Mouse (Mus musculus) WW6 (cell line): ENCODE measurements at regions not wholly inside any gene's neighbourhood (a gene's known extent, or its start where the extent isn't known, plus 50 kb on each side); places are given as distances from the start of the nearest gene placed in this dataset.

Source experiments
- DNase-seq: peaks from one replicate; pipeline ENCODE4 v3.0.0-alpha.2; 2013; ENCODE audit warnings: low read depth, low spot score

DNA sequence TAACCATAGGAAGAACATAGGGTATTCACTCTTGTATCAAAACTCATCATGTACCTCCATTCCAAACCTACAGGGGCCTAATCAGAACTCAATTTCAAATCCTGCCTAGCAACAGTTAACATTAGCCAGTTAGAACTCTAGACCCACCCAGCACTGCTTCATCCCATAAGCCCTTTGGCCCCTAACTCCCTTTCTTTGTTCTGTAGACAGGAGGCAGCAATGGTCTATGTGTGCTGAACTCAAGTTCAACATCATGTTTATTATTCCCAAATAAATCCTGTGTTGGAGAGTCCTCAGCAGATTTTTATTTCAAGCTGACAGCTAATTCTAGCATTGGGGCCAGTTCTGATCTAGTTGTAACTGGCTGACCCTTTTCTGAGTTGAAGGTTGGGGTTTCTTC lies 112.2 kb downstream of the Ipo8 start:
- no peak for DNase-seq

DNA sequence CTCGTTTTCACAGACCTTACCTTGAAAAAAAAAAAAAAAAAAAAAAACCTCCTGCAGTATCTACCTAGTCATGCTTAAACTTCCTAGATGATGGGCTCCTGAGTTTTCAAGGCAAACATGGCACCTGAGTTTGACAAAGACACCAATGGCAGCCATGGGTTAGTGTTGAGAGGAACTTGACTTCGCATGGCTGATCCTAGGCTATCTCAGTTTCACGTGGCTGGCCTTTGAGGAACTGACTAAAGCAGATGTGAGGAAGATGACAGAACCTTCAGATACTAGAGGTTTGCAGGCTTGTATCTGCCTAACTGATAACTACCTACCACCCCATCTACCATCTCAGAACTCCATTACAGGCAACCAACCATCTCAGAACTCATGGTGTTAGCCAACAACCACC lies 120.9 kb downstream of the Ipo8 start:
- DNase-seq: no peak

DNA sequence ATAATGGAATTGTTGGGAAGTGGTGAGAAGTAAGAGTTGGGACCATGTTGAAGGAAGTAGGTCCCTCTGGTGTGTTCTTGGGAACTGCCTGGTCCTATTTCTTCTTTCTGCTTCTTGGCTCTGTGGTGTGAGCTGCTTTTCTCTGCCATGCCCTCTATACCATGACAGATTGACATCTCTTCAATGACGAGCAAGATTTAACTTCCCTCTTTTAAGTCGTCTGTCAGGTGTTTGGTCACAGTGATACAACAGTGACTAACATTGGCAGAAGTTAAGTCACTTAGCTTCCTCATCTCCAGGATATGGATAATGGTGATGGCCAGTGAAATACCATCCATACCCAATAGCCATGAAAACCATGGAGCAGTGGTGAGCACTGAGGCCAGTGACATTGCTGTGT lies 122.9 kb downstream of the Ipo8 start:
- DNase-seq: no peak

DNA sequence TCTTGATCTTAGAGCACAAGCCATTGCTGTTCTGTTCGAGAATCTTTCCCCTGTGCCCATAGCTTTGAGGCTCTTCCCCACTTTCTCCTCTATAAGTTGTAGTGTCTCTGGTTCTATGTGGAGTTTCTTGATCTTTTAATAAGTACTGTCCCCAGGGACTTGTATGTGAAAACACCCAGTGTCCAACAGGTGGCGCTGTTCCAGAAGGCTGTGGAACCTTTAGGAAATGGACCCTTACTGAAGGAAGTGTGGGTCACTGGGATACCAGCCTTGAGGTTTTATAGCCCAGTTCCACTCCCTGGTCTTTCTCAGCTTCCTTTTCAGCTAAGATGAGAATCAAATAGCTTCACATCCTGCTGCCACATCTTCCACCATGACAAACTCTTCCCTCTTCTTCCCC lies 125.6 kb downstream of the Ipo8 start:
- peak; percentile 40 for DNase-seq

DNA sequence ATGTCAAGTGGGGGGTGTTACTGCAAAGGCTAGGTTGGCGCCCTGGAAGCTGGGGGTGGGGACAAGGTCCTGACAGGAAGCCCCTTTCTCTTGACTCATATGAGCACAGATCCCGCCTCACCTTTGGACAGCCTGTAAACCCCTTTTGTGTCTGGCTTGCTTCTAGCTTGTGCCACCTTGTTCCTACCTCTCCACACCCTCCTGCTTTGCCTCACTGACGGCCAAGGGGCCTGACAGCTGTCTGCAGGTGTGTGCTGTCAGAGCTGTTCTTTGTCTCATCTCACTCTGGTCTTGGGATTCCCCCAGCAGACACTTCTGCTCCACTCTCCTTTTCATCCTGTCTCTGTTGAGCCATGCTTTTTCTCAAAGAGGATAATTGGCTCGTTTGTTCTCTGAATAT lies 137.9 kb downstream of the Ipo8 start:
- DNase-seq: no peak

DNA sequence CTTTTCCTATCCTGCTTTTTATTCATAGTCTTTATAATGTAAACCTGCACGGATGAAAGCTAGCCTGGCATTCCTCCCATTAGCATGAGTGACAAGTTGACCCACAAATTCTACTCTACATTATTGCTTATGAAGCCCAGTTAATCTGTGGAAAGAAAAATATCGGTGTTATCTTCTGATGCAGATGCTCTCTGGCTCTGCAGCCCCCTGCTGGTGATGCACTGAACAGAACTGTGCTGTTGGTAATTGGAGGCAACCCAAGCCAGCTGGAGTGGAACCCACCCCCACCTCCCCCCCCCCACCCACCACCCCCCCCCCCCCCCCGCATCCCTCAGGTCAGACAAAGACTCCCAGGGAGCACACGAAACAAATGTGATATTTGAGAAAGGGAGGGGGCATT lies 143.5 kb downstream of the Ipo8 start:
- no peak for DNase-seq

DNA sequence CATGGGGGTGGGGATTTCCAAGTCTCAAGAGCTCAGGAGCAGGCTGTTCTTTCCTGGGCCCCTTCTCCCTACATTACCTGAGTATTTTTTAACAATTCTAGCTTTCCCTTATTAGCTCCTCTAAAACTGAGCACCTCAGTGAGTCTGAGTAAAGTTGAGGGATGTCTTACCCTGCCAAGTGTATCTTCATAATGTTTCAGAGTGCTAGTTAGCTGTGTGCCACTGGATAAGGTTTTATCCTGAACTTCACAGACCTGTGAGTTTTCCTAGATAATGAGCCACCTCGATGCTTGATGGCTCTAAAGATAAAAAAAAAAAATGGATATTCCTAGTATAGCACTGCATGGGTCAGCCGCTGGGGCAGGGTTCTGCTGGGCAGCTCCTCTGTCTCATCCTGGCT lies 171.1 kb downstream of the Ipo8 start:
- no peak for DNase-seq

DNA sequence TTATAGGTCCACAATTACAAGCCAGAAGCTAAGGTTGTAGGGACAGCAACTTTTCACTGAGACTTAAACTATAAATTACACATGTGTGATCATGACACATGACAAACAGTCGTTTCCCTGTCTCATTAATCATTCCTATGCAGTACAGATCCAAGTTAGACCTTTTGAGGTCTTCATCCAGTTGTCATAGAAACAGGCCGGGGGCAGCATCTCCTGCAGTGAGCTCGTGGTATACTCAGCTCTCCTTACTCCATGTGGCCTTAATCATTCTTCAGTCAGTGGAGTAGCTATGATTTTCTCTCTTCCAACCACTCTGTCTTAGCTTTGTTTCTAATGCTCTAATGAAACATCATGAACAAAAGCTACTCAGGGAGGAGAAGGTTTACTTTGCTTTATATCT lies 178.1 kb downstream of the Ipo8 start:
- no peak for DNase-seq

DNA sequence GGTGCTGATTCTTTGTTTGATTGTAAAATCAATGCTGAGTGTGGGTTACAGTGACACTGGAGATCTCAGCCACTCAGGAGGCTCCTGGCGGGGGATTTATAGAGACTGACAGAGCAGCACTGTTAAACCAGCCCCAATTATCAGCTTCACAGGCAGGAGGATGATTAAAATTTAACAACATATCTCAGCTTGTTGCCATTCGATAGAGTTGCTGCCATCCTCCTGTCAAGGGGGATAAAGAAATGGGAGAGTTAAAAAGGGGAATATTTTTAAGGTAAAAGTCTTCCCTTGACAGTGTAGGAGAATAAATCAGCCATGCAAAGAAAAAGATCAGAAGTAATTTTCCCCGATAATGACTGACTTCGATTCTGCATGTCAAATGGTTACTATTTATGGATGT lies 178.8 kb downstream of the Ipo8 start:
- DNase-seq: no peak

DNA sequence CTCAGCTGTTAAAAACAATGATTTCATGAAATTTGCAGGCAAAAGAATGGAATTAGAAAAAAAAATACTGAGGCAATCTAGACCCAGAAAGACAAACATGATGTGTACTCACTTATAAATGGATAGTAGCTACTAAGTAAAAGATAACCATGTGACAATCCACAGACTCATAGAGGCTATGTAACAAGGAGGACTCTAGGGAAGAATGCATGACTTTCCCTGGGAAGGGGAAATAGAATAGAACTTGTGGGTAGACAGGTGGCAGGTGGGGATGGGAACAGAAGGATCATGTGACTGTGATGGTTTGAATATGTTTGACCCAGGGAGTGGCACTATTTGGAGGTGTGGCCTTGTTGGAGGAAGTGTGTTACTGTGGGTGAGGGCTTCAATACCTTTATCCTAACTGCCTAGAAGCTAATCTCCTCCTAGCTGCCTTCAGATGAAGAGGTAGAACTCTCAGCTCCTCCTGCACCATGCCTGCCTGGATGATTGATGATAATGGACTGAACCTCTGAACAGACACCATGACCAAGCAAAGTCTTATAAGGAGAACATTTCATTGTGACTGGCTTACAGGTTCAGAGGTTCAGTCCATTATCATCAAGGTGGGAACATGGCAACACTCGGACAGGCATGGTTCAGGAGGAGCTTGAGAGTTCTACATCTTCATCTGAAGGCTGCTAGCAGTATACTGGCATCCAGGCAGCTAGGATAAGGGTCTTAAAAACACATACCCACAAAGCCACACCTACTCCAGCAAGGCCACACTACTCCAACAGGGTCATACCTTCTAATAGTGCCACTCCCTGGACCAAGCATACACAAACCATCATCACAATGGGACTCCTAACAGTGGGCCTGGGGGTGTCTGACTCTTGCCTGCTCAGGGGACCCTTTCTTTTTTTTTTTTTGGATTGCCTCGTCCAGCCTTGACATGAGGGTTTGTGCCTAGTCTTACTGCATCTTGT lies 183.6 kb downstream of the Ipo8 start:
- no peak for DNase-seq

DNA sequence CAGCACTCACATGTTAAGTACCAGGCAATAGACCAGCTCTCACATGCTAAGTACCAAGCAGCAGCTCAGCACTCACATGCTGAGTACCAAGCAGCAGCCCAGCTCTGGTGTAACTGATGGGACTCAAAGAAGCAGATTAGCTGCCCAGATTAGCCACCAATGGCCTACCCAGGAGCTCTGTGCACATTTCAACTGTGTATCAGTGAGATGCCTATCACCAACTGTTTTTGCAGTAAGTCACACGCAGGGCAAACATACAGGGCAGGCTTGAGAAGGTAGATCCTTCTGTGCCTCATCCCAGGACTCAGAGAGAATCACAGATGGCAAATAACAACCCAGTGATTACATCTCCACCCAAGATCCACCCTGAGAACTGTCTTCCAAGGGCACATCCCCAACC lies 190.7 kb downstream of the Ipo8 start:
- no peak for DNase-seq

DNA sequence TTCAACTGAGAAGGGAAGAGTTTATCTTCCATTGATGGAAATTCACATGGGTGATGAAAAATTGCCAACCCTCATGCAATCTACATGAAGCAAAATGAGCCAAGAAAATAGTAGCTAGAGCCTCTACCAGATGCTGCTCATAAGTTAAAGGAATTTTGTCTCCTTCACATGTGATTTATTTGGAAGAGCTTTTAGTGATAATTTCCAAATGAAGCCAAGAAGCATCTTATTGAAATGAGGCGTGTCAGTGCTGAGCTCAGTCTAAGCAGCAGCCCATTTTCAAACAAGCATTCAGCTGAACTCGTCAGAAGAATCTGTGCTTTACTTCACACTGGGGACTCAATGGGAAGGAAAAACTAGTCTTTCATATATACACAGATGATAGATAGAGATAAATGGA lies 190.0 kb upstream of the Tmtc1 start:
- no peak for DNase-seq

DNA sequence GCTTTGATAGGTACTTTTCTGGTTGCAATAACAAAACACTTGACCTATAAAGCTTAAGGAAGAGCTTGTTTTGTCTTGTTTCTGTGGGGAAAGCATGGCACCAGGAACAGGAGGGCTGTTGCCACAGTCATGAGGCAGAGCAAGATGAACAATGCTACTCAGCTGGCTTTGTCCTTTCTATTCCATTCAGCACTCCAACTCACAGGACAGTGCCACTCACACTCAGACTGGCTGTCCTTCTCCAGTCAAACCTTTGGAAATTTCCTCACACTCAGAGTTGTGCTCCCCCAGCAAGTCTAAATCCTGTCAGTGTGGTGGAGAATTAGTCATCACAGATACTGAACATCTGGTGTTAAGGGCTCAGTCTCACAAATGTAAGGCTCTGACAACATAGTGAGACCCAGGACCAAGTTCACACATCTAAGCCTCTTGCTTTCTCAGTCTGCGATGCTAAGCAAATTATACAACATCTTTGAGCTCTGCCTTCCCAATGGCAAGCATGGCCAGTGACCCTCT lies 183.0 kb upstream of the Tmtc1 start:
- no peak for DNase-seq

DNA sequence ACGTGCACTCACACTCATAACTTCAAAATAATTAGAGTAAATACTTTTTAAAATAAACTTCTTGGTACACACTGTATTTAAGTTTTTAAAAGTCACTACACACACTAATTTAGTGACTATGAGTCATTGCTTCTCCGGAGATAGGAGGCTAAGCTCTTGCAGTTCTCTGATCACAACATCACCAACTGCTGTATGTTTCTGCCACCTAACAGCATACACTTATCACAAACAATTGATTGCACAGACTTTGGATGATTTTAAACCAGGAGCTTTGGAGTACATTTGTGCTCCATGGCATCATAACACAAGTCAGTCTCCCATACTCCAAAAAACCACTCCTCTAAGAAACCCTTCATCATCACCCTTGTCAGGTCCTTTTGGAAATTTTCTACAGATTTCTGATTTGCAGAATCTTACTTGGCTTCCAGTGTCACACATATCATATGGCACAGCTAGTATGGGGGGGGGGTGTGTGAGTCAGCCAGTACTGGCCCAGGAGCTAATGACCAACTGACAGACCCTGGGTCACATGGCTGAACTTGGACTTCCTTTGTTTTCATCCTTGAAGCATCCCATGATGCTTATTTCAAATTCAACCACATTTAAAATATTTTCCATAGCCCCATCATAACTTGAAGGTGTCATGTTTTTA lies 179.1 kb upstream of the Tmtc1 start:
- DNase-seq: no peak

DNA sequence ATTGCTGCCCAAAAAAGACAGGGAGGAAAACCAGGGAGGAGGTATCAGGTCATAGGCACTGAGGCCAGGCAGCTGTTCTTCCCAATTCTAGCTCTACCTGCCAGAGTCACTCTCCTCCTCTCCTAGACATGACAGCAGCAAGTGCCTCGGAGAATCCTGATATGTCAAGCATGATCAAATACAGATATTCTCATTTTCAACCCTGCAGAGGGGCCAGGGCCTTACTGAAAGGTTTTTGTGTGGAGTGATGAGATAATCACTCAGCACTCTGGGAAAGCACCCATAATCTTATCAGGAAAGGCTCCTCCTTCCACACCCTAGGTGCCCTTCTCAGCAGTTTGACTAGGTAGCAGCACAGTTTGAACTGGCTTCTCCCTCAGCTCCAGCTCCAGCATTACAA lies 175.8 kb upstream of the Tmtc1 start:
- DNase-seq: no peak

DNA sequence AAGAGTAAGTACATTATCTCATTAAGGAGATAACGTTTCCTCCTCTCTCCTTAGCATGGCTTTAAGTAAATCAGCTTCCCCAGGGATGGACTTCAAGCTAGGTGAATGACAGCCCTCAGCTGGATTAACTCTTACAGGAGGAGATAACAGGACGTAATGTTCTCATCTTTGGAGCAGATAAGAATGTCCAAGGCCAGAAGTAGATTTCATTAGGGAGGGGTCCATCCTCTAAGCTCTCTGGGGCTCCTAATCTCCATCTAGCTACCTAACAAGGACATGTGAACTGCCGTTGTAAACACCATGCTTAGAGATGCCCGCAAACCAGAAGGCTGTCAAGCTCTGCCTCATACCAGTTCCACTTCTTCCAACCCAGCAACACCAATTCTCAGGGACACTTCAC lies 171.7 kb upstream of the Tmtc1 start:
- DNase-seq: no peak

DNA sequence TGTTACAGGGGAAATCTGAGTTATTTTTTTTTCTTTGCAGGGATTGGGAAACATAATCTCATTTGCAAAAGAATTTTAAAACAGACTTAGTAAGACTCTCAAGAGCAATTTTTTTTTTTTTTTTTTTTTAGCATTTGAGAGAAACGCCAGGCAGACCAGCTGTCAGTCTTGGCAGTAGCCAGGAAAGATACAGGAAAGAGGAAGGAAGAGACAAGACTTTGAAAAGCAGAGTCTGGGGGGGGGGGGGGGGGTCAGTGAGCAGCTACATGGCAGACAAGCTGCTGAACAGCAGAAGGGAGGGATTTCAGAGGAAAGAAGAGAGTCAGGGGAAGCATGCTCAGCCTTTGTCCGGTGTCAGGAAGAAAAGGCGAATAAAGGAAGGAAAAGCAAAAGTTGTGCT lies 171.3 kb upstream of the Tmtc1 start:
- DNase-seq: no peak

DNA sequence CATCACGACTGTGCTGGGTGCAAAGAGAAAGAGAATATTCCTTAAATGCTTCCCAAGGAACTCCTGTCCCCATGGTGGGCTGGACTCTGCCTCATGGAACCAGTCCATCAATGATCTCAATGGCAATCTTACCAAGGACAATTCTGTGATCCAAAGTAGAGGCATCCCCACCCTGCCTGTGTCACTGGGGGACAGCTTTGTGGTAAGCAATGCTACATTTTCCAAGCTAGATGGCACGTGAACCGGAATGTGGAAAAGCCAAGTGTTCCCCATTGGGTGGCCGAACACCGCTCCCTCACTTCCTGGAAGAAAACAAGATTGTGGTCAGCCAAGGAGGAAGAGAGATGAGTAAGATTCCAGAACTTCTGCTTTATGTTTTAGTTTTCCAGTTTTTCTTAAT lies 164.7 kb upstream of the Tmtc1 start:
- no peak for DNase-seq

DNA sequence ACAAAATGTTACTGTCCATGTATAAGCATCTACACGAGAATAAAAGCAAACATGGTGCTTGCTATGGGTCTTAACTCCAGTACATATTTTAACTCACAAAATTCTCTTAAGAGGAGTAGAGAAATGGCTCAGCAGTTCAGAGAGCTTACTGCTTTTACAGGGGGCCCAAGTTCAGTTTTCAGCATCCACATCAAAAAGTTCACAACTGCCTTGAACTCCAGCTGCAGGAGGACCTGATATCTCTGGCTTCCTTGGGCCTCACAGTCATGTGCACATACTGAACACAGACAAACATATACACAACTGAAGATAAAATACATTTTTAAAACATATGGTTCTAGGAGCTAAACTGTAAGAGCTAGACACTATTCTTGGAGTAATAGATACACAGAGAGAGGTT lies 161.0 kb upstream of the Tmtc1 start:
- DNase-seq: no peak

DNA sequence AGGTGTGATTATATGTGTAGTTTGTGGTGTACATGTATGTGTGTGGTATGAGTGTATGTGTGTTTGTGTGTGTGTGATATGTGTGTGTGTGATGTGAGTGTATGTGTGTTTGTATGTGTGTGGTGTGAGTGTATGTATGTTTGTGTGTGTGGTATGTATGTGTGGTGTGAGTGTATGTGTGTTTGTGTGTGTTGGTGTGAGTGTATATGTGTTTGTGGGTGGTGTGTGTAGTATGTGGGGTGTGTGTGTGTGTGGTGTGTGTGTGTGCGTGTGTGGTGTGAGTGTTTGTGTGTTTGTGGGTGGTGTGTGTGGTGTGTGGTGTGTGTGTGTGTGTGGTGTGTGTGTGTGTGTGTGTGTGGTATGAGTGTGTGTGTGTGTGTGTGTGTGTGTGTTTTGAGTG lies 160.6 kb upstream of the Tmtc1 start:
- DNase-seq: no peak

DNA sequence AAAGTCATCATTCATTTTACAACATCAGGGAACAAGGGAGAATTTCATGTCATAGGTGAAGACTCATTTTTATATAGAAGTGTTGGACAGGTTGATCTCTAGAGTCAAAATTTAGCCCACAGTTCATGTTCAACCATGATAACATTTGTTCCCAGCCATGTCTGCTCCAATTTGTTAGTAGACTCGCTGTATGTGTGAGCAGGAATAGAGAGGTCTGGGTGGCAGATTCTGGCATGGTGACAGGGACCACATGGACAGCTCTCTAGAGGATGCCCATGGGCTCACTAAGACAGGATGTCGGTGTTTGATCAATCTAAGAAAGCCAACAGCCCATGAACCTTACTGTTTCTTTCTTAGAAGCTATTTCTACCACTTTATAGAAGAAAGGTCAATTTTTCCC lies 159.7 kb upstream of the Tmtc1 start:
- DNase-seq: no peak

DNA sequence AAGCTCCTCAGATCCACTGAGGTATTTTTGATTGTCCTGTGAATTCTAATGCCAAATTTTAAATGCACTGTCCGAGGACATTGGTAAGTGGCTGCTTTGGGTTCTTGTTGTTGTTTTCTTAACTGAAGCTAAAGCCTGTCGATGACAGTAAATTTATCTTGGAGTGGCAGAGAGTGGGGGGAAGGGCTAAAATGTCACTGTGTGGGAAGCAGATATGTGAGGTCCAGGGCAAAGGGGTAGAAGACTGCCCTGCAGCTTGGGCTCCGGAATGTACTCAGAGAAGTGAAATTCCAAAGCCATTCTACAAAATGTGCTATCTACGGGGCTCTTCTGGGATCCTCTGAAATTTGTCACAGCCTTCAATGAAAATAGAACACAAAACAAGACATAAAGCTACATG lies 159.3 kb upstream of the Tmtc1 start:
- DNase-seq: no peak

DNA sequence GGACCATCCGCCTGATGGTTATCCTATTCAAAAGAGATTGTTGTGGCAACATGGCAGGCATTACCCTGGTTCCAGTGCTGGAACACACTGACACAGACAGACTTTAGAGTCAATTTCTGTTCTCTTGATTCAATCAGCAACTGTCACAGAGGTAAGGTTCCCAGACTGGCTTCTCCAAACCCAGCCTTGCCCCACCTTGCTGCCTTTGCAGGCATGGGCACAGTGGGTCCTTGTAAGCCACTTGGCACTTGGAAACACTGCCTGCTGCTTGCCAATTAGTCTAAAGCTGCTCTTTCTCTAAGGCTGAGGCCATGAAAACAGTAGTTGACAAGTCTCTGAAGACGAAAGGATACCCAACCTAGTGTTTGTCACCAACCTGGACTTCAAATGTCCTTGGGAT lies 158.7 kb upstream of the Tmtc1 start:
- no peak for DNase-seq
